Mouse (Mus musculus) kidney, embryonic 15.5 days (tissue): ENCODE data around the gene Spint2. TPM values are rescaled to one million over a fixed set of nuclear protein-coding genes. Genes with fewer than 3 reads are reported as not detected.

Experiments
- polyA plus RNA-seq: library from polyadenylated mRNA; unstranded; fragments of >200 nt; fragmentation: Nextera tagmentation; extraction: Ambion mirVana; gene quantifications from 2 replicates; pipeline ENCODE4 v1.2.1, GENCODE M21; 2015

The Spint2 gene
- polyA plus RNA-seq, 1 experiment from 2014 or later = 236 TPM

Other genes starting within 250 kb of the Spint2 start
- 1.6 and 1.8 TPM in 2 replicates for gene Ryr1, start 156.7 kb downstream of the Spint2 start, polyA plus RNA-seq
- 0.48 and 1.2 TPM in 2 replicates for gene Rasgrp4, start 147.1 kb downstream of the Spint2 start, polyA plus RNA-seq
- gene Fam98c, start 125.7 kb downstream of the Spint2 start, polyA plus RNA-seq = 19.4 and 21.4 TPM in 2 replicates
- 0.72 and 1.00 TPM in 2 replicates for gene Ggn, start 111.7 kb downstream of the Spint2 start, polyA plus RNA-seq
- gene Spred3, start 111.5 kb downstream of the Spint2 start, polyA plus RNA-seq = 3.4 and 4.0 TPM in 2 replicates
- 263 and 266 TPM in 2 replicates for gene Psmd8, start 101.2 kb downstream of the Spint2 start, polyA plus RNA-seq
- gene Catsperg1, start 67.9 kb downstream of the Spint2 start, polyA plus RNA-seq = 0.96 and 1.1 TPM in 2 replicates
- 1.6 and 1.7 TPM in 2 replicates for gene Kcnk6, start 49.4 kb downstream of the Spint2 start, polyA plus RNA-seq
- 122 and 123 TPM in 2 replicates for gene Yif1b, start 43.6 kb downstream of the Spint2 start, polyA plus RNA-seq
- 7.6 and 11.2 TPM in 2 replicates for gene 2200002D01Rik, start 33.4 kb downstream of the Spint2 start, polyA plus RNA-seq
- 21.0 and 23.7 TPM in 2 replicates for gene Ppp1r14a, start 7.4 kb upstream of the Spint2 start, polyA plus RNA-seq
- 3.1 and 5.9 TPM in 2 replicates for gene Dpf1, start 22.0 kb upstream of the Spint2 start, polyA plus RNA-seq
- 14.4 and 14.5 TPM in 2 replicates for gene Sipa1l3, start 236.7 kb upstream of the Spint2 start, polyA plus RNA-seq